Mouse (Mus musculus): ENCODE data around the gene Gm20431.

GRCm38 (mm10) chr2:167570815-167571214 is 90.5 kb downstream of the Gm20431 start:
- no peak for TF ChIP-seq POLR2A (IDR thresholded peaks at IDR 0.05; ENCODE audit: borderline replicate concordance, insufficient read depth, low read length)
- TF ChIP-seq CTCF (IDR thresholded peaks at IDR 0.05; ENCODE audit: borderline replicate concordance, insufficient read depth, low read depth, low read length), result no peak

Measured in cerebellum, adult 2 months (tissue).